8 mouse cellular contexts compared by ENCODE assay signal in genomic region chr9:52149286-52149685, GRCm38 (mm10). TPM values are rescaled to one million over a fixed set of nuclear protein-coding genes. Genes with fewer than 3 reads are reported as not detected.
A peak's percentile ranks its signal among the peaks of the same experiment; 100 is the strongest.
DNase-seq lines count a peak whose midpoint lies in the region; ATAC-seq lines count a peak whose summit lies in the region.

No protein-coding gene starts in this region.

- intact Hi-C loops in gastrocnemius, postnatal 36 days (cut with DNase I), result no loop called here

- H3K4me2 ChIP-seq in heart, embryonic 14.5 days (ENCODE audit: low read length), result peak overlapping the region; percentile 7; the same call in 1 of the 2 replicates
- peak overlapping the region; percentile 35 for H3K4me2 ChIP-seq in forebrain, embryonic 11.5 days (ENCODE audit: low read depth, low read length, severe bottlenecking)
- no peak overlapping the region for H3K4me2 ChIP-seq in intestine, embryonic 15.5 days (replicated peaks)
- H3K4me2 ChIP-seq in neural tube, embryonic 14.5 days (ENCODE audit: low read depth, low read length), result peak overlapping the region; percentile 37
- no peak overlapping the region for H3K4me2 ChIP-seq in liver, embryonic 11.5 days

- 30% methylated on average over 4 of the region's 4 CpGs for WGBS in heart, embryonic 14.5 days
- 38% methylated on average over 4 of the region's 4 CpGs for WGBS in heart, embryonic 10.5 days
- WGBS in forebrain, embryonic 11.5 days, result 9% methylated on average over 4 of the region's 4 CpGs
- 40% methylated on average over 4 of the region's 4 CpGs for WGBS in intestine, embryonic 15.5 days
- 5% methylated on average over 4 of the region's 4 CpGs for WGBS in neural tube, embryonic 14.5 days
- 59% methylated on average over 4 of the region's 4 CpGs for WGBS in liver, embryonic 11.5 days

- peaks cover 3 to 29% of the 10 kb centered on the region in 2 experiments; a peak in 3 of 4 replicates for H3K4me1 ChIP-seq in heart, embryonic 14.5 days (ENCODE audit: control insufficient read depth in 2 of 2, insufficient read depth in 2 of 2, low read length in 2 of 2)
- H3K4me1 ChIP-seq in heart, embryonic 10.5 days, result peaks cover 6% of the 10 kb centered on the region; the same call in 1 of the 2 replicates
- H3K4me1 ChIP-seq in forebrain, embryonic 11.5 days (replicated peaks; ENCODE audit: control insufficient read depth, insufficient read depth, low read length), result peaks cover 13% of the 10 kb centered on the region
- H3K4me1 ChIP-seq in intestine, embryonic 15.5 days (replicated peaks), result no peaks in the 10 kb centered on the region
- peaks cover 35% of the 10 kb centered on the region for H3K4me1 ChIP-seq in neural tube, embryonic 14.5 days (ENCODE audit: control insufficient read depth, insufficient read depth, low read length)
- H3K4me1 ChIP-seq in liver, embryonic 11.5 days (replicated peaks; ENCODE audit: control insufficient read depth, insufficient read depth, low read length), result no peaks in the 10 kb centered on the region

- H3K9me3 ChIP-seq in heart, embryonic 14.5 days (ENCODE audit: control insufficient read depth, low read length), result no peaks in the 10 kb centered on the region
- H3K9me3 ChIP-seq in heart, embryonic 10.5 days, result no peaks in the 10 kb centered on the region
- H3K9me3 ChIP-seq in forebrain, embryonic 11.5 days (ENCODE audit: control insufficient read depth, low read length), result no peaks in the 10 kb centered on the region
- H3K9me3 ChIP-seq in intestine, embryonic 15.5 days, result no peaks in the 10 kb centered on the region
- no peaks in the 10 kb centered on the region for H3K9me3 ChIP-seq in neural tube, embryonic 14.5 days (ENCODE audit: control insufficient read depth, low read length)
- no peaks in the 10 kb centered on the region for H3K9me3 ChIP-seq in liver, embryonic 11.5 days (ENCODE audit: control insufficient read depth, low read length)

- ATAC-seq in heart, embryonic 14.5 days (ENCODE audit: insufficient number of reproducible peaks, insufficient read depth, low FRiP score, low read depth), result no peak
- ATAC-seq in forebrain, embryonic 11.5 days (replicated peaks; ENCODE audit: low FRiP score), result peak; percentile 91
- ATAC-seq in intestine, embryonic 15.5 days, result peak; percentile 93
- peak; percentile 71 for ATAC-seq in neural tube, embryonic 14.5 days (ENCODE audit: low read depth)
- ATAC-seq in liver, embryonic 11.5 days (replicated peaks; ENCODE audit: low FRiP score), result no peak
- no peak for ATAC-seq in cerebellum, adult (ENCODE audit: insufficient number of reproducible peaks, low FRiP score, low TSS enrichment)

- H3K4me3 ChIP-seq in heart, embryonic 14.5 days (ENCODE audit: control insufficient read depth in 1 of 2, insufficient read depth in 1 of 2, low read depth in 1 of 2, low read length in 2 of 2), result no peak overlapping the region
- no peak overlapping the region for H3K4me3 ChIP-seq in heart, embryonic 10.5 days
- H3K4me3 ChIP-seq in forebrain, embryonic 11.5 days (ENCODE audit: low read depth, low read length), result peak overlapping the region; percentile 26
- H3K4me3 ChIP-seq in intestine, embryonic 15.5 days (replicated peaks), result no peak overlapping the region
- H3K4me3 ChIP-seq in neural tube, embryonic 14.5 days (ENCODE audit: low read depth, low read length), result peak overlapping the region; percentile 28
- H3K4me3 ChIP-seq in liver, embryonic 11.5 days (ENCODE audit: low read depth, low read length), result no peak overlapping the region

- H3K27ac ChIP-seq in heart, embryonic 14.5 days (replicated peaks in 1 of 2; ENCODE audit: control insufficient read depth in 1 of 2, insufficient read depth in 1 of 2, low read depth in 2 of 2, low read length in 2 of 2), result peak overlapping the region; percentile 5 to 25; a peak in 1 of 4 replicates
- H3K27ac ChIP-seq in heart, embryonic 10.5 days, result no peak overlapping the region
- peak overlapping the region; percentile 88 for H3K27ac ChIP-seq in forebrain, embryonic 11.5 days (ENCODE audit: low read depth, low read length)
- no peak overlapping the region for H3K27ac ChIP-seq in intestine, embryonic 15.5 days
- peak overlapping the region; percentile 55; the same call in 1 of the 2 replicates for H3K27ac ChIP-seq in neural tube, embryonic 14.5 days (ENCODE audit: low read depth, low read length)
- no peak overlapping the region for H3K27ac ChIP-seq in liver, embryonic 11.5 days (ENCODE audit: low read depth, low read length)

- no peaks in the 10 kb centered on the region for H3K36me3 ChIP-seq in heart, embryonic 14.5 days (ENCODE audit: control insufficient read depth, insufficient read depth, low read length)
- no peaks in the 10 kb centered on the region for H3K36me3 ChIP-seq in heart, embryonic 10.5 days
- no peaks in the 10 kb centered on the region for H3K36me3 ChIP-seq in forebrain, embryonic 11.5 days (ENCODE audit: control insufficient read depth, insufficient read depth, low read length)
- H3K36me3 ChIP-seq in intestine, embryonic 15.5 days, result no peaks in the 10 kb centered on the region
- H3K36me3 ChIP-seq in neural tube, embryonic 14.5 days (ENCODE audit: control insufficient read depth, insufficient read depth, low read length), result no peaks in the 10 kb centered on the region
- H3K36me3 ChIP-seq in liver, embryonic 11.5 days (ENCODE audit: control insufficient read depth, insufficient read depth, low read length), result no peaks in the 10 kb centered on the region

- no peaks in the 10 kb centered on the region for H3K27me3 ChIP-seq in heart, embryonic 14.5 days (ENCODE audit: control insufficient read depth, insufficient read depth, low read length)
- no peaks in the 10 kb centered on the region for H3K27me3 ChIP-seq in heart, embryonic 10.5 days (ENCODE audit: insufficient read depth, poor library complexity, severe bottlenecking)
- H3K27me3 ChIP-seq in forebrain, embryonic 11.5 days (ENCODE audit: control insufficient read depth, insufficient read depth, low read length), result no peaks in the 10 kb centered on the region
- no peaks in the 10 kb centered on the region for H3K27me3 ChIP-seq in intestine, embryonic 15.5 days (replicated peaks)
- H3K27me3 ChIP-seq in neural tube, embryonic 14.5 days (ENCODE audit: control insufficient read depth, insufficient read depth, low read length), result no peaks in the 10 kb centered on the region
- no peaks in the 10 kb centered on the region for H3K27me3 ChIP-seq in liver, embryonic 11.5 days (replicated peaks; ENCODE audit: control insufficient read depth, insufficient read depth, low read length)

- no peak overlapping the region; the same call in 1 of the 2 replicates for H3K9ac ChIP-seq in heart, embryonic 14.5 days (ENCODE audit: low read length)
- H3K9ac ChIP-seq in forebrain, embryonic 11.5 days (ENCODE audit: low read length), result peak overlapping the region; percentile 47
- H3K9ac ChIP-seq in intestine, embryonic 15.5 days, result no peak overlapping the region
- H3K9ac ChIP-seq in neural tube, embryonic 14.5 days (replicated peaks; ENCODE audit: low read depth, low read length), result no peak overlapping the region; the same call in 1 of the 2 replicates
- no peak overlapping the region for H3K9ac ChIP-seq in liver, embryonic 11.5 days (ENCODE audit: low read depth, low read length)

- no peak for DNase-seq in heart, embryonic 10.5 days (ENCODE audit: low spot score)
- DNase-seq in forebrain, embryonic 11.5 days (ENCODE audit: low spot score), result peak; percentile 77
- no peak for DNase-seq in liver, embryonic 11.5 days (ENCODE audit: low spot score)
- no peak for DNase-seq in gastrocnemius, postnatal 36 days

RNA-seq across cellular contexts. Expression of gene Zc3h12c, which starts 19.1 kb away (rescaled TPM):
- polyA plus RNA-seq in heart, embryonic 14.5 days (2014; fragmentation: Nextera tagmentation; extraction: Ambion mirVana), result 4.4 and 4.6 TPM in 2 replicates
- 2.5 and 2.6 TPM in 2 replicates for polyA plus RNA-seq in heart, embryonic 10.5 days (2016; fragmentation: Nextera tagmentation; extraction: Ambion mirVana)
- polyA plus RNA-seq in forebrain, embryonic 11.5 days (2014; fragmentation: Nextera tagmentation; extraction: Ambion mirVana), result 11.8 and 12.6 TPM in 2 replicates
- polyA plus RNA-seq in intestine, embryonic 15.5 days (2015; fragmentation: Nextera tagmentation; extraction: Ambion mirVana), result 2.0 and 2.1 TPM in 2 replicates
- 7.6 and 8.1 TPM in 2 replicates for polyA plus RNA-seq in neural tube, embryonic 14.5 days (2014; fragmentation: Nextera tagmentation; extraction: Ambion mirVana)
- polyA plus RNA-seq in liver, embryonic 11.5 days (2014; fragmentation: Nextera tagmentation; extraction: Ambion mirVana), result 1.6 and 1.7 TPM in 2 replicates
- 1 to 10 TPM; 5.6 to 6.9 TPM for total RNA-seq in gastrocnemius, postnatal 36 days (2021)

Comparison
In these comparisons a context has a peak if more than half of its experiments do, and no peak if none do; other contexts are left out.
1. H3K27ac ChIP-seq: peak in heart, embryonic 14.5 days (2 of 2), forebrain, embryonic 11.5 days (single experiment) and neural tube, embryonic 14.5 days (single experiment); none in heart, embryonic 10.5 days (single experiment), intestine, embryonic 15.5 days (single experiment) and liver, embryonic 11.5 days (single experiment).
2. ATAC-seq: peak in forebrain, embryonic 11.5 days (single experiment), intestine, embryonic 15.5 days (single experiment) and neural tube, embryonic 14.5 days (single experiment); none in heart, embryonic 14.5 days (single experiment), liver, embryonic 11.5 days (single experiment) and cerebellum, adult (single experiment).
3. H3K4me2 ChIP-seq: peak in heart, embryonic 14.5 days (single experiment), forebrain, embryonic 11.5 days (single experiment) and neural tube, embryonic 14.5 days (single experiment); none in intestine, embryonic 15.5 days (single experiment) and liver, embryonic 11.5 days (single experiment).
4. H3K4me3 ChIP-seq: peak in forebrain, embryonic 11.5 days (single experiment) and neural tube, embryonic 14.5 days (single experiment); none in heart, embryonic 14.5 days (0 of 2), heart, embryonic 10.5 days (single experiment), intestine, embryonic 15.5 days (single experiment) and liver, embryonic 11.5 days (single experiment).